Mouse (Mus musculus) myocyte (in vitro differentiated cells): ENCODE data around the gene Tspan9. TPM values are rescaled to one million over a fixed set of nuclear protein-coding genes. Genes with fewer than 3 reads are reported as not detected.

Experiments used
- H3K27me3 ChIP-seq: one replicate; pipeline ENCODE4 v1.6.1; 2011; ENCODE audit not compliant: control insufficient read depth, insufficient read depth, insufficient read length
- H3K36me3 ChIP-seq: one replicate; pipeline ENCODE4 v1.6.1; 2011; ENCODE audit not compliant: control insufficient read depth, insufficient read depth
- H3K4me2 ChIP-seq: one replicate; pipeline ENCODE4 v1.6.1; 2011; ENCODE audit warnings: low read depth, control low read depth
- H3K4me3 ChIP-seq: one replicate; pipeline ENCODE4 v1.5.1; 2011; ENCODE audit warnings: mild to moderate bottlenecking, control low read depth, moderate library complexity
- H3K79me2 ChIP-seq: one replicate; pipeline ENCODE4 v1.6.1; 2011; ENCODE audit not compliant: control insufficient read depth, insufficient read depth
- H3ac ChIP-seq: one replicate; pipeline ENCODE4 v1.6.1; 2011; ENCODE audit not compliant: control insufficient read depth, insufficient read length
- CEBPB ChIP-seq: IDR thresholded peaks from 2 replicates; pipeline ENCODE4 v1.6.1; 2011; ENCODE audit warnings: mild to moderate bottlenecking, moderate library complexity; ENCODE audit not compliant: poor library complexity, insufficient read depth, severe bottlenecking
- MAX ChIP-seq: IDR thresholded peaks from one replicate; pipeline ENCODE4 v1.6.1; 2011; ENCODE audit warnings: low read depth, mild to moderate bottlenecking, control low read depth
- MYOD1 ChIP-seq, 3 experiments: IDR thresholded peaks; one replicate each; pipeline ENCODE4 v1.6.1; 2011; ENCODE audit warnings: control low read depth in 2 of 3, low read depth in 2 of 3, mild to moderate bottlenecking in 2 of 3, moderate library complexity in 1 of 3; ENCODE audit not compliant: insufficient read length in 2 of 3, control insufficient read depth in 1 of 3
- POLR2AphosphoS2 ChIP-seq: IDR thresholded peaks from one replicate; pipeline ENCODE4 v1.6.1; 2011; ENCODE audit warnings: low read depth, control low read depth; ENCODE audit not compliant: insufficient read length
- REST ChIP-seq: IDR thresholded peaks from one replicate; pipeline ENCODE4 v1.6.1; 2011; ENCODE audit warnings: mild to moderate bottlenecking, control low read depth, moderate library complexity; ENCODE audit not compliant: insufficient read depth, insufficient read length
- SRF ChIP-seq: IDR thresholded peaks from one replicate; pipeline ENCODE4 v1.6.1; 2011; ENCODE audit warnings: low read depth; ENCODE audit not compliant: control insufficient read depth, insufficient read length
- TCF12 ChIP-seq: IDR thresholded peaks from one replicate; pipeline ENCODE4 v1.6.1; 2011; ENCODE audit warnings: mild to moderate bottlenecking, control low read depth; ENCODE audit not compliant: poor library complexity, insufficient read depth, severe bottlenecking
- TCF3 ChIP-seq: IDR thresholded peaks from one replicate; pipeline ENCODE4 v1.6.1; 2011; ENCODE audit warnings: low read depth, control low read depth; ENCODE audit not compliant: insufficient read length
- USF1 ChIP-seq: IDR thresholded peaks from one replicate; pipeline ENCODE4 v1.6.1; 2011; ENCODE audit warnings: low read depth, mild to moderate bottlenecking, control low read depth, moderate library complexity
- polyA plus RNA-seq: library from polyadenylated mRNA; unstranded; fragments of >200 nt; fragmentation: generic; extraction: Trizol; gene quantifications from one replicate; pipeline ENCODE4 v1.2.1, GENCODE M21; 2012; ENCODE audit warnings: missing spikeins

Tspan9 gene
- polyA plus RNA-seq, 1 experiment, result 227 TPM

GRCm38 (mm10) chr6:127912938-127913337 is 230.5 kb downstream of the Tspan9 start:
- H3K36me3 ChIP-seq, result no peaks in the 10 kb centered on the region
- no peaks in the 10 kb centered on the region for H3K79me2 ChIP-seq
- no peaks in the 10 kb centered on the region for H3K27me3 ChIP-seq
- H3K4me3 ChIP-seq, result no peak overlapping the region
- TF ChIP-seq USF1, result no peak
- no peak for TF ChIP-seq TCF3
- TF ChIP-seq SRF, result no peak
- TF ChIP-seq CEBPB, result no peak
- no peak for TF ChIP-seq MAX
- TF ChIP-seq REST, result no peak
- no peak overlapping the region for H3K4me2 ChIP-seq
- H3ac ChIP-seq, result no peak overlapping the region

- Histone ChIP-seq H3K27me3 (no peaks in the 10 kb centered on the region), H3K79me2 (no peaks in the 10 kb centered on the region), H3K4me2 (no peak overlapping the region), H3K4me3 (no peak overlapping the region), H3ac (no peak overlapping the region), H3K36me3 (no peaks in the 10 kb centered on the region)
- TF ChIP-seq SRF (no peak), CEBPB (no peak), MYOD1 (IDR thresholded peaks at IDR 0.05; ENCODE audit: control insufficient read depth in 1 of 3, insufficient read length in 2 of 3, low read depth in 2 of 3) (no peak), REST (no peak), TCF12 (no peak), POLR2AphosphoS2 (no peak)
Measured at GRCm38 (mm10) chr6:127911687-127912086, 231.7 kb downstream of the Tspan9 start.

Other genes with a start within 250 kb of the Tspan9 start
- 70.9 TPM for gene Tead4, start 157.2 kb upstream of the Tspan9 start, polyA plus RNA-seq
- gene Tulp3, start 212.3 kb upstream of the Tspan9 start, polyA plus RNA-seq, result 22.3 TPM
- gene Rhno1, start 219.3 kb upstream of the Tspan9 start, polyA plus RNA-seq, result 32.8 TPM
- gene Foxm1, start 219.4 kb upstream of the Tspan9 start, polyA plus RNA-seq, result 22.5 TPM
- 0.13 TPM for gene Tex52, start 231.9 kb upstream of the Tspan9 start, polyA plus RNA-seq
- gene Gm44596, start 231.9 kb upstream of the Tspan9 start, polyA plus RNA-seq, result not detected